Mouse (Mus musculus): Measurements from ENCODE around the gene Gm21860. TPM values are rescaled to one million over a fixed set of nuclear protein-coding genes. Genes with fewer than 3 reads are reported as not detected.
"Not testable (repeated sequence)": the region's sequence is repeated elsewhere in the genome, so short reads cannot be mapped to it uniquely, and the experiment has no call there.

Gm21860 gene
- polyA plus RNA-seq, 1 experiment from 2014 or later = not detected

DNA sequence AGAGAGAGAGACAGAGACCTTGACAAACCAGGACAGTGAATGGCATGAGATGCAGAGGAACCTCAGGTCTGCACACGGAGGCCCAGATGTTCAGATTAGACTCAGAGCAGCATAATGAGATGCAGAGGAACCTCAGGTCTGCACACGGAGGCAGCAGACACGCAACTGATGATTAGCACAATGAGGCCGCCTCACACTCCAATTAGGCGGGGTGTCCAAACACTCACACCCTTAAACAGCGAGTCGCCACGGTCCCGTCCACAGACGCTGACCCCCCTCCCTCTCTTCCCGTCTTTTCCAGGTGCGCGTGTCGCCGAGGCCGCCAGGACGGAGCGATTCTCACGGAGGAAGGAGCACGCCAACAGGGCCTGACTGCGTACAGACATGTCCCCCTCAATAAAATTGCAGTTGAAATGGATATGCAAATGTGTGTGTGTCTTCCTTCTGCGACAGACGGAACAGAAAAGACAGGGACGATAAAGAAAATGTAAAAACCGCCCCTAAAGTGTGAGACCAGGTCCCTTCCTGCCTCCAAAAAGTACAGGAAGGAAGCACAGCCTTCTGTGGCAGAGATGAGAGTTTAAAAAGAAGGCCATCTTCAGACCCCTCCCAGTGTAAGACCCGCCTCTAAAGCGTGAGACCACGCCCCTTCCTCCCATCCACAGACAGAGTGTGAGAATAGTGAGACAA lies 15.6 kb downstream of the Gm21860 start:
- ATAC-seq (ENCODE audit: low FRiP score, low read depth) = peak; percentile 37; the same call in 1 of the 2 replicates
- peaks cover 24% of the 10 kb centered on the region for H3K9me3 ChIP-seq
- peaks cover 22% of the 10 kb centered on the region for H3K36me3 ChIP-seq

DNA sequence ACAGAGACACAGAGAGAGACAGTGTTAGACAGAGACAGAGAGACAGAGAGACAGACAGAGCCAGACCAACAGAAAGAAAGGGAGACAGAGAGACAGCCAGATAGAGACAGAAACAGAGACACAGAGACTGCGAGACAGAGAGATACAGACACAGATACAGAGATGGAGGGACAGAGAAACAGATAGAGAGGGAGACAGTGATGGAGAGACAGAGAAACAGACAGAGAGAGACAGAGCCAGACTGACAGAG lies 16.3 kb downstream of the Gm21860 start:
- 86% methylated on average over 1 of the region's 1 CpGs for WGBS

More for the DNA sequence above, 15.6 kb downstream of the Gm21860 start:
- not testable (repeated sequence) for H3K27me3 ChIP-seq; H3K4me1 ChIP-seq (replicated peaks); H3K9ac ChIP-seq; H3K4me3 ChIP-seq; H3K27ac ChIP-seq (replicated peaks); H3K4me2 ChIP-seq
- 72% methylated on average over 28 of the region's 28 CpGs for WGBS

DNA sequence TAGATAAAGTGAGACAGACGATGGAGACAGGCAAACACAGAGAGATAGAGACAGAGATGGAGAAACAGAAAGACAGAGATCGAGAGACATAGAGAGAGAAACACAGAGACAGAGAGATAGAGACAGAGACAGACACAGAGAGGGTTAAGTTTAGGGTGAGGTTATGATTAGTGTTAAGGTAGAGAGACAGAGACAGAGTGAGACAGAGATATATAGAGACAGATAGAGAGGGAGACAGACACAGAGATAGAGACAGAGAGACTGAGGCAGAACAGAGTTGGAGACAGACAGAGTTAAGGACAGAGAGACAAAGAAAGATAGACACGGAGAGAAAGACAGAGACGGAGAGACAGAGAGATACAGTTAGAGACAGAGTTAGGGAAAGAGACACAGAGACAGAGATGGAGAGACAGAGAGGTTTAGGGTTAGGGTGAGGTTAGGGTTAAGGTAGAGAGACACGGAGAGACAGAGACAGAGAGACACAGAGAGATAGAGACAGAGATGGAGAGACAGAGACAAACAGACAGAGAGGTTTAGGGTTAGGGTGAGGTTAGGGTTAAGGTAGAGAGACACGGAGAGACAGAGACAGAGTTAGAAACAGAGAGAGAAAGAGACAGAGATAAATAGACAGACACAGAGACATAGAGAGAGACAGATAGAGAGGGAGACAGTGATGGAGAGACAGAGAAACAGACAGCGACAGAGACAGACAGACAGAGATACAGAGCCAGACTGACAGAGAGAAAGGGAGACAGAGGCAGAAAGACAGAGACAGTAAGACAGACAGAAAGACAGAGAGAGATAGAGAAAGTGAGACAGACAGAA lies 16.8 kb downstream of the Gm21860 start:
- no peak overlapping the region for H3K9ac ChIP-seq
- H3K36me3 ChIP-seq = peaks cover 22% of the 10 kb centered on the region
- H3K4me1 ChIP-seq (replicated peaks) = no peaks in the 10 kb centered on the region
- no peaks in the 10 kb centered on the region for H3K27me3 ChIP-seq
- no peak for ATAC-seq (ENCODE audit: low FRiP score, low read depth)
- H3K9me3 ChIP-seq = peaks cover 24% of the 10 kb centered on the region
- WGBS = 68% methylated on average over 3 of the region's 7 CpGs
- no peak overlapping the region for H3K27ac ChIP-seq (replicated peaks)
- no peak overlapping the region for H3K4me3 ChIP-seq
- H3K4me2 ChIP-seq = no peak overlapping the region

More for the DNA sequence above, 16.3 kb downstream of the Gm21860 start:
- Histone ChIP-seq H3K4me1 (replicated peaks) (no peaks in the 10 kb centered on the region), H3K9me3 (peaks cover 24% of the 10 kb centered on the region), H3K27ac (replicated peaks) (no peak overlapping the region), H3K4me3 (no peak overlapping the region), H3K9ac (no peak overlapping the region), H3K4me2 (no peak overlapping the region), H3K36me3 (peaks cover 22% of the 10 kb centered on the region), H3K27me3 (no peaks in the 10 kb centered on the region)
- no peak for ATAC-seq (ENCODE audit: low FRiP score, low read depth)

DNA sequence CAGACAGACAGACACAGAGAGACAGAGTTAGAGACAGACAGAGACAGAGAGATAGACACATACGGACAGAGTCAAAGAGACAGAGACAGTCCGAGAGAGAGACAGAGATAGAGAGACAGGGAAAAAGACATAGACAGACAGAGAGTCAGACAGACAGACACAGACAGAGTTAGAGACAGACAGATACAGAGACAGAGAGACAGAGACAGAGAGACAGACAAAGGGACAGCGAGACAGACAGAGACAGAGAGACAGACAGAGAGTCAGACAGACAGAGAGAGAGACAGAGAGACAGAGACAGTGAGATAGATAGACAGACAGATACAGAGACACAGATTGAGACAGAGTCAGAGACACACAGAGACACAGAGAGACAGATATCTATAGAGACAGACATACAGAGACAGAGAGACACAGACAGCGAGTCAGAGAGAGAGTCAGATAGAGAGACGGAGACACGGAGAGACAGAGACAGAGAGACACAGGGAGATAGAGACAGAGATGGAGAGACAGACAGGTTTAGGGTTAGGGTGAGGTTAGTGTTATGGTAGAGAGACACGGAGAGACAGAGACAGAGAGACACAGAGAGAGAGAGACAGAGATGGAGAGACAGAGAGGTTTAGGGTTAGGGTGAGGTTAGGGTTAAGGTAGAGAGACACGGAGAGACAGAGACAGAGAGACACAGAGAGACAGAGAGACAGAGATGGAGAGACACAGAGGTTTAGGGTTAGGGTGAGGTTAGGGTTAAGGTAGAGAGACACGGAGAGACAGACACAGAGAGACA lies 18.2 kb downstream of the Gm21860 start:
- WGBS = 77% methylated on average over 6 of the region's 9 CpGs
- H3K4me2 ChIP-seq; H3K27ac ChIP-seq (replicated peaks); ATAC-seq (ENCODE audit: low FRiP score, low read depth); H3K27me3 ChIP-seq; H3K4me3 ChIP-seq; H3K9ac ChIP-seq; H3K4me1 ChIP-seq (replicated peaks): not testable (repeated sequence)
- Histone ChIP-seq H3K9me3 (peaks cover 23% of the 10 kb centered on the region), H3K36me3 (peaks cover 11% of the 10 kb centered on the region)

DNA sequence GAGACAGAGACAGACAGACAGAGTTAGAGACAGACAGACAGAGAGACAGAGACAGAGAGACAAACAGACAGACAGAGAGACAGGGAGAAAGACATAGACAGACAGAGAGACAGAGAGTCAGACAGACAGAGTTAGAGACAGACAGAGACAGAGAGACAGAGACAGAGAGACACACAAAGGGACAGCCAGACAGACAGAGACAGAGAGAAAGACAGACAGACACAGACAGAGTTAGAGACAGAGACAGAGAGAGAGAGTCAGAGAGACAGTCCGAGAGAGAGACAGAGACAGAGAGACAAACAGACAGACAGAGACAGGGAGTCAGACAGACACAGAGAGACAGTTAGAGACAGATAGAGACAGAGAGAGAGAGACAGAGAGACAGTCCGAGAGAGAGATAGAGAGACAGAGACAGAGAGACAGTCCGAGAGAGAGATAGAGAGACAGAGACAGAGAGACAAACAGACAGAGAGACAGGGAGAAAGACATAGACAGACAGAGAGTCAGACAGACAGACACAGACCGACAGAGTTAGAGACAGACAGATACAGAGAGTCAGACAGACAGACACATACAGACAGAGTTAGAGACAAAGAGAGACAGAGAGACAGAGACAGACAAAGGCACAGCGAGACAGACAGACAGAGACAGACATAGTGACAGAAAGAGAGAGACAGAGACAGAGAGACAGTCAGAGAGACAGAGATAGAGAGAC lies 19.3 kb downstream of the Gm21860 start:
- ATAC-seq (ENCODE audit: low FRiP score, low read depth); H3K4me3 ChIP-seq; H3K4me1 ChIP-seq (replicated peaks); H3K4me2 ChIP-seq; H3K27me3 ChIP-seq; H3K36me3 ChIP-seq; H3K9ac ChIP-seq; H3K27ac ChIP-seq (replicated peaks): not testable (repeated sequence)
- 91% methylated on average over 5 of the region's 5 CpGs for WGBS
- H3K9me3 ChIP-seq = peaks cover 18% of the 10 kb centered on the region

DNA sequence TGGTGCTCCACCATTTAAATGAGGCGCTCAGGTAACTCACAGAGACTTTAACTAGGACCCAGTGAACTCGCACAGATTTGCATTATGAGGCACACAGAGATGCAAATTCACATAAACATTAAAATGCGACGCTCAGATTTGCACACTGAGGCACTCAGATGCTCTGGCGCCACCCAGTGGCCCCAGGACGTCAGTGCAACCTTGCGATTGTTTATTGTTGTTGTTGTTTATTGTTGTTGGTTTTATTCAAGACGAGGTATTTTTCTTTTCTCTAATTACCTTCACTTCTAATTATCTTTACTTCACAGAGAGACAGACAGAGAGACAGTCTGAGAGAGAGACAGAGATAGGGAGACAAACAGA lies 20.3 kb downstream of the Gm21860 start:
- H3K4me1 ChIP-seq (replicated peaks); H3K9me3 ChIP-seq; H3K4me2 ChIP-seq; H3K9ac ChIP-seq; ATAC-seq (ENCODE audit: low FRiP score, low read depth); H3K36me3 ChIP-seq; H3K27me3 ChIP-seq; H3K4me3 ChIP-seq; H3K27ac ChIP-seq (replicated peaks): not testable (repeated sequence)
- 69% methylated on average over 8 of the region's 8 CpGs for WGBS

DNA sequence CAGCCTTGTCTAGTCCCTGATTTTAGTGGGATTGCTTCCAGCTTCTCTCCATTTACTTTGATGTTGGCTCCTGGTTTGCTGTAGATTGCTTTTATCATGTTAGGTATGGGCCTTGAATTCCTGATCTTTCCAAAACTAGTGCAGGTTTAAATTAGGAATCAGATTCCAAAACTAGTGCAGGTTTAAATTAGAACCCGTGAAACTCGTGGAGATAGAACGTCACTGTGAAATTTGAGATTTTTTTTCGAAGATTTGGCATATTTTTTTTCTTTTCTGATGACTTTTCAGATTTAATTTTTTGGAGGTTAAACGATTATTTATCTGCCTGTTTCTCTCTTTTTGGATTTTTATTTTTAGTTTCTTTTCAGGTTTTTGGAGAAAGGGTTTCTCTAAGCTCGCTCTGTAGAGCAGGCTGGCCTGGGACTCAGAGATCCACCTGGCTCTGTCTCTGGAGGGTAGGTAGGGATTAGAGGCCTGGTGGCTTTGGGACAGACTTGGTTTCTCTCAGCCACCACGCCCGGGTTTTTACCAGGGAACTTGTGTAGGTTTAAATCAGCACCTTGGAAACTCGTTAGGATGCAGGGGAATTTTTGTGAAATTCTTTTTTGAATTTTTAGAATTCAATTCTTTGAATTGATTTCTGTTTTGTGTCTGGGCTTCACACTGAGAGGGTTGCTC lies 20.8 kb downstream of the Gm21860 start:
- H3K36me3 ChIP-seq; H3K27ac ChIP-seq (replicated peaks); H3K4me1 ChIP-seq (replicated peaks); H3K9ac ChIP-seq; H3K4me2 ChIP-seq; ATAC-seq (ENCODE audit: low FRiP score, low read depth); H3K9me3 ChIP-seq; H3K27me3 ChIP-seq; H3K4me3 ChIP-seq: not testable (repeated sequence)
- 80% methylated on average over 9 of the region's 9 CpGs for WGBS

DNA sequence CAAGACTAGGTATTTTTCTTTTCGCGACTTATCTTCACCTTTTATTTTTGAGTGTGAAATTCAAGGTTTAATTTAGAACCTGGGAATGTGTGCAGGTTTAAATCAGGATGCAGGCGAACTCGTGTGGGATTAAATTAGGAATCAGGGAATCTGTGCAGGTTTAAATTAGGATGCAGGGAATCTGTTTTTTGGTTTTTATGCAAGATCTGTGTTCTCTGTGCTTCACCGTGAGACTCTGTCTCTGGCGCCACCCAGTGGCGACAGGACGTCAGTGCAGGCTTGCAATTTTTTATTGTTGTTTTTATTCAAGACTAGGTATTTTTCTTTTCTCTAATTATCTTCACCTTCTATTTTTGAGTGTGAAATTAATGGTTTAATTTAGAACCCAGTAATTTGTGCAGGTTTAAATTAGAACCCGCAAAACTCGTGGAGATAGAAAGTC lies 22.5 kb downstream of the Gm21860 start:
- not testable (repeated sequence) for H3K27ac ChIP-seq (replicated peaks); H3K4me3 ChIP-seq; ATAC-seq (ENCODE audit: low FRiP score, low read depth); H3K4me1 ChIP-seq (replicated peaks); H3K27me3 ChIP-seq; H3K9me3 ChIP-seq; H3K9ac ChIP-seq; H3K36me3 ChIP-seq; H3K4me2 ChIP-seq
- WGBS = 60% methylated on average over 10 of the region's 10 CpGs

DNA sequence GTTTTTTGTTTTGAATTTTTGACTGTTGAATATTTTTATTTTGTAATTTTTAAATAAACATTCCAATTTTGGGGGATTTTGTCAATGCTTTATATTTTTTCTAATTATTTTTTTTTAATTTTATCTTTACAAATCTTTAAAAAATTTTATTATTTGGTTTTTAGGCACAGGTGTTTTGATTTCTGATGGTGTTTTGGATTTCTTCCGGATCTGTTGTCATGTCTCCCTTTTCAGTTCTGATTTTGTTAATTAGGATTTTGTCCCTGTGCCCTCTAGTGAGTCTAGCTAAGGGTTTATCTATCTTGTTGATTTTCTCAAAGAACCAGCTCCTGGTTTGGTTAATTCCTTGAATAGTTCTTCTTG lies 23.0 kb downstream of the Gm21860 start:
- H3K9me3 ChIP-seq = not testable (repeated sequence)
- WGBS = 70% methylated on average over 1 of the region's 1 CpGs

DNA sequence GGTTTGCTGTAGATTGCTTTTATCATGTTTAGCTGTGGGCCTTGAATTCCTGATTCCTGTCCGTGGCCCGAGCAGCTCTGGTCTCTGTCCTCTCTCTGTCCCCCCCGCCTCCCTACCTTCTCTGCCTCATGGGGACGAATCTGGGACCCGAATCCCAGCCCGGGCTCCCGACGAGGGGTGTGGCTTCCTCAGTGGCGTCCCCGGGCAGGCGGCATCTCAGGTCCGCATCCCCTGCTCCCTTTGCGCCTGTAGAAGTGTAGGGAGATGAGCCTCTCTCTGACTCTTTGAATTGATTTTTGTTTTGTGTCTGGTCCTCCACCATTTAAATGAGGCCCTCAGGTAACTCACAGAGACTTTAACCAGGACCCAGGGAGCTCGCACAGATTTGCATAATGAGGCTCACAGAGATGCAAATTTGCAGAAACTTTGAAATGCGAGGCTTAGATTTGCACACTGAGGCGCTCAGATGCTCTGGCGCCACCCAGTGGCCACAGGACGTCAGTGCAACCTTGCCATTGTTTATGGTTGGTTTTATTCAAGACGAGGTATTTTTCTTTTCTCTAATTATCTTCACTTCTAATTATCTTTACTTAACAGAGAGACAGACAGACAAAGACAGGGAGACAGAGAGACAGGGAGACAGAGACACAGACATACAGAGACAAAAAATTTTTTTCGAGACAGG lies 23.6 kb downstream of the Gm21860 start:
- H3K36me3 ChIP-seq; H3K4me1 ChIP-seq (replicated peaks); H3K9me3 ChIP-seq; H3K27me3 ChIP-seq; H3K4me3 ChIP-seq; H3K4me2 ChIP-seq; ATAC-seq (ENCODE audit: low FRiP score, low read depth); H3K27ac ChIP-seq (replicated peaks); H3K9ac ChIP-seq: not testable (repeated sequence)
- WGBS = 66% methylated on average over 20 of the region's 20 CpGs

More for the DNA sequence above, 23.0 kb downstream of the Gm21860 start:
- H3K4me2 ChIP-seq; H3K9ac ChIP-seq; H3K4me3 ChIP-seq; H3K27me3 ChIP-seq; H3K36me3 ChIP-seq; H3K4me1 ChIP-seq (replicated peaks); ATAC-seq (ENCODE audit: low FRiP score, low read depth); H3K27ac ChIP-seq (replicated peaks): not testable (repeated sequence)

DNA sequence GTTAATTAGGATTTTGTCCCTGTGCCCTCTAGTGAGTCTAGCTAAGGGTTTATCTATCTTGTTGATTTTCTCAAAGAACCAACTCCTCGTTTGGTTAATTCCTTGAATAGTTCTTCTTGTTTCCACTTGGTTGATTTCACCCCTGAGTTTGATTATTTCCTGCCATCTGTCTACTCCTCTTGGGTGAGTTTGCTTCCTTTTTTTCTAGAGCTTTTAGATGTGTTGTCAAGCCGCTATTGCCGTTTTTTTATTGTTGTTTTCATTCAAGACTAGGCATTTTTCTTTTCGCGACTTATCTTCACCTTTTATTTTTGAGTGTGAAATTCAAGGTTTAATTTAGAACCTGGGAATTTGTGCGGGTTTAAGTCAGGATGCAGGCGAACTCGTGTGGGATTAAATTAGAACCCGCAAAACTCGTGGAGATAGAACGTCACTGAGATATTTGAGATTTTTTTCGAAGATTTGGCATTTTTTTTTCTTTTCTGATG lies 24.8 kb downstream of the Gm21860 start:
- not testable (repeated sequence) for H3K9ac ChIP-seq; H3K4me2 ChIP-seq; H3K9me3 ChIP-seq; ATAC-seq (ENCODE audit: low FRiP score, low read depth); H3K4me1 ChIP-seq (replicated peaks); H3K27ac ChIP-seq (replicated peaks); H3K4me3 ChIP-seq; H3K36me3 ChIP-seq; H3K27me3 ChIP-seq
- WGBS = 66% methylated on average over 11 of the region's 12 CpGs
